Mouse (Mus musculus): Measurements from ENCODE around the gene Kcnh7. TPM values are rescaled to one million over a fixed set of nuclear protein-coding genes. Genes with fewer than 3 reads are reported as not detected.

Gene Kcnh7
- polyA plus RNA-seq (2014; fragmentation: Nextera tagmentation; extraction: Ambion mirVana) = 0.22 and 0.38 TPM in 2 replicates

DNA sequence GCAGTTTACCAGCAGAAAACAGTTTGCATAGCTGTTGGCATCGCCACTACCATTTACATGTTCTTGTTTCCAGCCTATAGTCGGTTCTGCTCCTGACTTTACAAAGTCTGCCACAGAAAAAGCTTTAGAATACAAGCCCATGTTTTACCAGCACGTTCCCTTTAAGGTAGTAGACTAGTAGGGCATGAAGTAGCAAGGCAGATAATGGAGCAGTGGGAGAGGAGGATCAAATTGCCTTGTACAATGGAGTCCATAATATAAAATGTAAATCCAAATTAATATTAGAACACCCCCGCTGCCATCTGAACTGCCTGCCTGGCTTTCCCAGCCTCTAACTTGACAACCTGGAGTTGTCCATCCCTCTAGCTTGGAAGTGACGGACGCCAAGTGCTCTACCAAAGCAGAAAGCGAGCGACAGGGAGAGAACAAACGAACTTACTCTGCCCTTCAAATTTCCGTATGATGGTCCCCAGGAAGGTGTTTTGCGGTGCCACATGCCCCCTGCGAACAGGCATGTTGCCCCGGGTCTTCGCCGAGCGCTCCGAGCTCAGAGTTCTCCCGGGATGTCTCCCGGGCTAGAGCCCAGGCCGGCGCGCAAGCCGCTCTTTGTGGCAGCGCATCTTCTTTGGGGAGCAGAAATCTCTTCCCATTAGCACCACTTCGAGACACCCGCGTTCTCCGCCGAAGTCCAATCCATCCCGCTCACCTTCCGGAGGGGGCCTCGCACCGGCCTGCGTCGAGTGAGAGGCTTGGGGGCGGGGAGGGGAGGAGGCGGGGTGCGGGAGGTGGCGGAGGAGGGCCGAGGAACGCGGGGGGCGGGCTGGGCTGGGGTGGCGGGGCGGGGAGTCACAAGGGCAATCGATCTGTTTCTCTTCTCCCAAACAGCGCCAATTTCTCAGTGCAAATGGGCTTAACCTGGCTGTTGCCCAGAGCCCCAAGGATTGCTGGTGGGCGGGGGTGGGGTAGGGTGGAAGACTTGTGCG is at the start of gene Kcnh7:
Gene Kcnh7, minus strand, starts transcription at position 725 of the 983 bp plus-strand sequence.
- H3K9me3 ChIP-seq (replicated peaks; ENCODE audit: control insufficient read depth, low read length) = no peaks in the 10 kb centered on the region
- DNase-seq (ENCODE audit: low spot score) (peak; percentile 3), ATAC-seq (replicated peaks; ENCODE audit: insufficient number of reproducible peaks, low FRiP score, low TSS enrichment, low read depth) (peak; percentile 73; the same call in 1 of the 2 replicates)
- H3K4me2 ChIP-seq (ENCODE audit: low read depth, low read length) = peak within 1 kb of the TSS; percentile 93
- H3K4me1 ChIP-seq (ENCODE audit: control insufficient read depth, insufficient read depth, low read length) = no peaks in the 10 kb centered on the region
- peak within 1 kb of the TSS; percentile 41; the same call in 1 of the 2 replicates for H3K9ac ChIP-seq (replicated peaks; ENCODE audit: low read length)
- under 1% methylated on average over 41 of the region's 49 CpGs for whole genome bisulfite sequencing
- H3K4me3 ChIP-seq (ENCODE audit: low read depth, low read length) = peak within 1 kb of the TSS; percentile 41
- peaks cover 8% of the 10 kb centered on the region; the same call in 1 of the 2 replicates for H3K27me3 ChIP-seq (ENCODE audit: control insufficient read depth, insufficient read depth, low read length)
- H3K27ac ChIP-seq (replicated peaks; ENCODE audit: low read depth, low read length) = no peak within 1 kb of the TSS
- no peaks in the 10 kb centered on the region for H3K36me3 ChIP-seq (replicated peaks; ENCODE audit: control insufficient read depth, insufficient read depth, low read depth, low read length)

DNA sequence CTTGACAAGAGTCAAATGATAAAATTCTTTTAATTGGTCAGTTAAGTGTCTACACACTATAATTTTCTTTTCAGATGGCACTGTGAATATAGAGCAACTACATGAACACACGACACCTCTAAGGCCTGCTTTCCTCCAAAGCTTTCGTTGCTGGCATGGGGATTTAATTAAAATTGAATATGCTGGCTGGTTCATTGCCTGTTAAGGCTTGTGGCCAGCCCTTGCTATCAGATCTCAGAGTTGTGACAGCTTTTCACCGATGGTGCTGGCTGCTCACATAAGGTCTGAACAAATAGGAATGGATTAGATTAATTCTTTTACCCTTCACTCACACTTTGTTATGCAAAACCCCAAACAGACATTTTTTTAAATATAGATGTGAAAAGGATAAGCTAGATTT is 23.3 kb upstream of the Kcnh7 start:
- no peak for DNase-seq (ENCODE audit: low spot score)
- Histone ChIP-seq H3K9ac (replicated peaks; ENCODE audit: low read length) (no peak overlapping the region), H3K9me3 (replicated peaks; ENCODE audit: control insufficient read depth, low read length) (no peaks in the 10 kb centered on the region), H3K4me3 (ENCODE audit: low read depth, low read length) (no peak overlapping the region), H3K36me3 (replicated peaks; ENCODE audit: control insufficient read depth, insufficient read depth, low read depth, low read length) (no peaks in the 10 kb centered on the region), H3K4me1 (ENCODE audit: control insufficient read depth, insufficient read depth, low read length) (no peaks in the 10 kb centered on the region), H3K4me2 (ENCODE audit: low read depth, low read length) (no peak overlapping the region), H3K27me3 (ENCODE audit: control insufficient read depth, insufficient read depth, low read length) (no peaks in the 10 kb centered on the region), H3K27ac (replicated peaks; ENCODE audit: low read depth, low read length) (no peak overlapping the region)
- ATAC-seq (replicated peaks; ENCODE audit: insufficient number of reproducible peaks, low FRiP score, low TSS enrichment, low read depth) = no peak
- WGBS = 56% methylated on average over 3 of the region's 3 CpGs

DNA sequence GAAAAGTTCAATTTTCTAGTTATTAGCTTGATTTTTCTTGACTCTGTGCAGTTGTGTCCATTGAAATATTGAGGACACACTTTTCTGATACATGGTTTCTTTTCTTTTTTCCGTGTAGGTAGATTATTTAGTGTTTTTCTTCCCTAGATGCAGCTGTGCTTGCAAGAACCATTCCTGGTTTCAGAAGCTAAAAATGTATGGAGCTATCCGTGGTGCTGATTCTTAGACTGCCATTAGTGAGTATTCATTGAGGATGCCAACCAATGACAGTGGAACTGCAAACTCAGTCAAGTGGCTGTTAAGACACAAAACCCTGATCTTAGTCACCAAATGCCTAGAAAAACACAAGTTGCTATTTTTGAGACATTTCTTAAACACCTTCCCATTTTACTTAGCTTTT is 1.9 kb upstream of the Kcnh7 start:
- H3K4me2 ChIP-seq (ENCODE audit: low read depth, low read length) = no peak overlapping the region
- H3K9ac ChIP-seq (replicated peaks; ENCODE audit: low read length) = no peak overlapping the region
- 5% methylated on average over 2 of the region's 2 CpGs for WGBS
- H3K9me3 ChIP-seq (replicated peaks; ENCODE audit: control insufficient read depth, low read length) = no peaks in the 10 kb centered on the region
- peaks cover 8% of the 10 kb centered on the region; the same call in 1 of the 2 replicates for H3K27me3 ChIP-seq (ENCODE audit: control insufficient read depth, insufficient read depth, low read length)
- no peak overlapping the region for H3K4me3 ChIP-seq (ENCODE audit: low read depth, low read length)
- DNase-seq (ENCODE audit: low spot score) = peak; percentile 89
- no peak overlapping the region for H3K27ac ChIP-seq (replicated peaks; ENCODE audit: low read depth, low read length)
- H3K36me3 ChIP-seq (replicated peaks; ENCODE audit: control insufficient read depth, insufficient read depth, low read depth, low read length) = no peaks in the 10 kb centered on the region
- H3K4me1 ChIP-seq (ENCODE audit: control insufficient read depth, insufficient read depth, low read length) = no peaks in the 10 kb centered on the region
- no peak for ATAC-seq (replicated peaks; ENCODE audit: insufficient number of reproducible peaks, low FRiP score, low TSS enrichment, low read depth)

DNA sequence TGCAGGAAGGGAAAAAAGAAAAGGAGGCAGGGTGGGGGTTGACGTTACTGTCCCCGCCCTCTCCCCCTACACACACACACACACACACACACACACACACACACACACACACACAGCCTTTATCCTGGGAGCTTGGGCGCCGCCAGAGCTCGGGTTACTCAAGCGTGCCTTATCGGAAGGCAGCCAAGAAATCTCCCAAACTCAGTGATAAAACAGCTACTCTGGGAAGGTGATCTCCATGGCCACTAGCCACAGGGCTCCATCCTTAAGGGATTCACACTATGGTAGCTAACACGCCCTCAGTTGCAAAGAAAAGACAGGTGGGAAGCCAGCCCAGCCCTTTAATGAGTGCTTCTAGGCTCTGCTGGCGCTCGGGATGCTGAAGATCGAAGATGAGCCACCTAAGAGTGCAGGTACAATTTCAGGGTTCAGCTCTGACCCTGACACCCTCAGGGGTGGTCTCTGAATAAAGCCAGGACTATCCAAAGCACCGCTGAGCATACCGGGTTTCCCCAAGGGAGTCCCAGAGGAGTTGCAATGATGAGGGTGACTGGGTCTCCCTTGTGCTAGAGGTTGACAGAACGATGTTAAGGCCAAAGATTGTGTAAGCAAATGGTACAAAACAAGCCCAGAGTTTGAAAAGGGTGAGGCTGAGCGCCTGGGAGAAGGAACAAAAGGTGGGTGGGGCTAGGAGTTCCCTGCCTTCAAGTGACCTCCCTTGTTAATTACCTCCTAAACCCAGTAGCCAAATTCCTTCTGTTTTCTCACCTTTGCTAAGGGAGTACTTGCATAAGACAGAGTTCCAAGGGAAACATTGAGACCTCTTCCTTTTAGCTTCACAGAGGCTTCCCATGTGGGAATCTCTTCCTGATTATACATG is 704 bp upstream of the Kcnh7 start:
- no peaks in the 10 kb centered on the region for H3K36me3 ChIP-seq (replicated peaks; ENCODE audit: control insufficient read depth, insufficient read depth, low read depth, low read length)
- H3K27ac ChIP-seq (replicated peaks; ENCODE audit: low read depth, low read length) = no peak overlapping the region
- H3K9ac ChIP-seq (replicated peaks; ENCODE audit: low read length) = peak overlapping the region; percentile 41; the same call in 1 of the 2 replicates
- DNase-seq (ENCODE audit: low spot score) = peak; percentile 7
- peaks cover 8% of the 10 kb centered on the region; the same call in 1 of the 2 replicates for H3K27me3 ChIP-seq (ENCODE audit: control insufficient read depth, insufficient read depth, low read length)
- no peaks in the 10 kb centered on the region for H3K4me1 ChIP-seq (ENCODE audit: control insufficient read depth, insufficient read depth, low read length)
- peak; percentile 79 for ATAC-seq (replicated peaks; ENCODE audit: insufficient number of reproducible peaks, low FRiP score, low TSS enrichment, low read depth)
- no peaks in the 10 kb centered on the region for H3K9me3 ChIP-seq (replicated peaks; ENCODE audit: control insufficient read depth, low read length)
- WGBS = 1% methylated on average over 15 of the region's 15 CpGs
- peak overlapping the region; percentile 93 for H3K4me2 ChIP-seq (ENCODE audit: low read depth, low read length)
- H3K4me3 ChIP-seq (ENCODE audit: low read depth, low read length) = peak overlapping the region; percentile 41

DNA sequence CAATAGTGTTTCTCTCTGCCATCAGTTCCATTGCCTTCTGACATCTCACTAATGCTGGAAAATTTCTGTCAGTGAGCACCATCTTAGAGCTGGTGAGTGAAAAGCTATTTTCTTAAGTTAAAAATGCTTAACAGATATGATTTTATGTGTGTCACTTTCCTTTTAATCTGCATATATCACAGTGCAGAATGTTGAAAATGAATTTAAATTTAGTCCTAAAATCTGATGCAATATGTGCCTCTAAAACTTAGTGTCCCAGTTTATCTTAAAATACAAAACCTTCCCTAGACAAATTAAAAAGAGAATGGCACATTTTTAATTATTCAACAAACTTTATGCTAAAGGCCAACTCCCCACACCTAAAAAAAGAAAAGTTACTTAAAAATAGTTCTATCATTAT is 30.4 kb downstream of the Kcnh7 start:
- no peak overlapping the region for H3K4me2 ChIP-seq (ENCODE audit: low read depth, low read length)
- H3K27me3 ChIP-seq (ENCODE audit: control insufficient read depth, insufficient read depth, low read length) = no peaks in the 10 kb centered on the region
- DNase-seq (ENCODE audit: low spot score) (no peak), ATAC-seq (replicated peaks; ENCODE audit: insufficient number of reproducible peaks, low FRiP score, low TSS enrichment, low read depth) (no peak)
- no peak overlapping the region for H3K9ac ChIP-seq (replicated peaks; ENCODE audit: low read length)
- H3K4me1 ChIP-seq (ENCODE audit: control insufficient read depth, insufficient read depth, low read length) = no peaks in the 10 kb centered on the region; the same call in 1 of the 2 replicates
- H3K27ac ChIP-seq (replicated peaks; ENCODE audit: low read depth, low read length) = no peak overlapping the region
- H3K36me3 ChIP-seq (replicated peaks; ENCODE audit: control insufficient read depth, insufficient read depth, low read depth, low read length) = no peaks in the 10 kb centered on the region
- no peaks in the 10 kb centered on the region for H3K9me3 ChIP-seq (replicated peaks; ENCODE audit: control insufficient read depth, low read length)
- no peak overlapping the region for H3K4me3 ChIP-seq (ENCODE audit: low read depth, low read length)

DNA sequence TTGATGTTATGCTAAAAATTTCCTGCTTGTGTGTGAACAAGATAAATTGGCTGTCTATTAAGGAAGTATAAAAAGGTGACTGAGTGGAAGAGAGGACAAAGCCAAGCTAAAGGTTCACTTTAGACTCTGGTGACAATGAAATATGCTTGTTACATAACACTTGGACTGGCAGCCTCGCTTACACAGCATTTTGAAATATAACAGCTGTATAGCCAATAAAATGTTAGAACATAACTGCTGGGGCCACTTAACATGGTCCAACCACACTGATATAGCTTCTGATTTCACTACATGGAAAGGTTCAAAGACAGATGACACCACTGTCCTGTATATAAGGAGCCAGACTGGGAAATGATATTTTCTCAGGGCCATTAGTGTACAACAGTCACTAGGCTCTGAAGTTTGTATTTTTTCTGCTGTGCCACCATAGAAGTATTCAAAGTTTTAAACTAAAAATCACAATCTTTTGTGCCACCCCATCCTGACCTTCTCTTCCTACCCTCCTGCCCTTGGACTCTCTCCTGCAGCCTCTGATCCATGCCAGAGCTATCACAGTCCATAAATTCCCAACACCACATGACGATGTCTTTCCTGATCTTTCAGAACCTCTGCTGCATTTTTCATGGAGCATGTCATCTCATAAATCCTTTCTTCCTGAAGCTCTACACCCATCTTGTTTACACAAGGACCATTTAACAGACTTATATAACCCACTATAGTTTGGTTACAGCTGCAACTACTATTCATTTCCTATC is 56.1 kb downstream of the Kcnh7 start:
- Histone ChIP-seq H3K27me3 (ENCODE audit: control insufficient read depth, insufficient read depth, low read length) (no peaks in the 10 kb centered on the region), H3K4me1 (ENCODE audit: control insufficient read depth, insufficient read depth, low read length) (no peaks in the 10 kb centered on the region), H3K27ac (replicated peaks; ENCODE audit: low read depth, low read length) (no peak overlapping the region), H3K4me3 (ENCODE audit: low read depth, low read length) (no peak overlapping the region), H3K9me3 (replicated peaks; ENCODE audit: control insufficient read depth, low read length) (no peaks in the 10 kb centered on the region), H3K9ac (replicated peaks; ENCODE audit: low read length) (no peak overlapping the region), H3K36me3 (replicated peaks; ENCODE audit: control insufficient read depth, insufficient read depth, low read depth, low read length) (no peaks in the 10 kb centered on the region), H3K4me2 (ENCODE audit: low read depth, low read length) (no peak overlapping the region)
- ATAC-seq (replicated peaks; ENCODE audit: insufficient number of reproducible peaks, low FRiP score, low TSS enrichment, low read depth) = no peak
- no peak for DNase-seq (ENCODE audit: low spot score)
- 73% methylated on average over 2 of the region's 2 CpGs for WGBS

DNA sequence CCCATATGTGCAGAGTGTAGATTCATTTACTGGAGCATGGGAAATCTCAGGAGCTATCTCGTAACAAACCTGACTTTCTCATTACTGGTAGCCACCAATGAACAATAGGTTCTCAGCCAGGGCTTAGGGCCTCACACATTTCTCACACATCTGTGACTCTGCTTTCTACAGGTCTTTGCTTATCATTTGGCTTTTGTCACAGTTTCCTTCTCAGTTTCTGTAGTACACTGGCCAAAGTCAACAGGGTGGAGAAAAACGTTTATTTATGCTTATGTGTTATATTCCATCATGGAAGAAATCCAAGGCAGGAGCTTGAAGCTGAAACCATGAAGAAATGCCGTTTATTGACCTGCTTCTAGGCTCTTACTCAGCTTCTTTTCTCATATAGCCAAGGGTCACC is 63.8 kb downstream of the Kcnh7 start:
- WGBS = 74% methylated on average over 3 of the region's 3 CpGs
- Histone ChIP-seq H3K36me3 (replicated peaks; ENCODE audit: control insufficient read depth, insufficient read depth, low read depth, low read length) (no peaks in the 10 kb centered on the region), H3K9ac (replicated peaks; ENCODE audit: low read length) (no peak overlapping the region), H3K9me3 (replicated peaks; ENCODE audit: control insufficient read depth, low read length) (no peaks in the 10 kb centered on the region), H3K27me3 (ENCODE audit: control insufficient read depth, insufficient read depth, low read length) (no peaks in the 10 kb centered on the region), H3K27ac (replicated peaks; ENCODE audit: low read depth, low read length) (no peak overlapping the region), H3K4me1 (ENCODE audit: control insufficient read depth, insufficient read depth, low read length) (no peaks in the 10 kb centered on the region), H3K4me2 (ENCODE audit: low read depth, low read length) (no peak overlapping the region), H3K4me3 (ENCODE audit: low read depth, low read length) (no peak overlapping the region)
- no peak for ATAC-seq (replicated peaks; ENCODE audit: insufficient number of reproducible peaks, low FRiP score, low TSS enrichment, low read depth)
- DNase-seq (ENCODE audit: low spot score) = no peak
